Mouse (Mus musculus): Measurements from ENCODE around the gene 4931428F04Rik. TPM values are rescaled to one million over a fixed set of nuclear protein-coding genes. Genes with fewer than 3 reads are reported as not detected.
"Not testable (repeated sequence)": the region's sequence is repeated elsewhere in the genome, so short reads cannot be mapped to it uniquely, and the experiment has no call there.

4931428F04Rik gene
- polyA plus RNA-seq, 1 experiment from 2014 or later: 23.6 TPM

DNA sequence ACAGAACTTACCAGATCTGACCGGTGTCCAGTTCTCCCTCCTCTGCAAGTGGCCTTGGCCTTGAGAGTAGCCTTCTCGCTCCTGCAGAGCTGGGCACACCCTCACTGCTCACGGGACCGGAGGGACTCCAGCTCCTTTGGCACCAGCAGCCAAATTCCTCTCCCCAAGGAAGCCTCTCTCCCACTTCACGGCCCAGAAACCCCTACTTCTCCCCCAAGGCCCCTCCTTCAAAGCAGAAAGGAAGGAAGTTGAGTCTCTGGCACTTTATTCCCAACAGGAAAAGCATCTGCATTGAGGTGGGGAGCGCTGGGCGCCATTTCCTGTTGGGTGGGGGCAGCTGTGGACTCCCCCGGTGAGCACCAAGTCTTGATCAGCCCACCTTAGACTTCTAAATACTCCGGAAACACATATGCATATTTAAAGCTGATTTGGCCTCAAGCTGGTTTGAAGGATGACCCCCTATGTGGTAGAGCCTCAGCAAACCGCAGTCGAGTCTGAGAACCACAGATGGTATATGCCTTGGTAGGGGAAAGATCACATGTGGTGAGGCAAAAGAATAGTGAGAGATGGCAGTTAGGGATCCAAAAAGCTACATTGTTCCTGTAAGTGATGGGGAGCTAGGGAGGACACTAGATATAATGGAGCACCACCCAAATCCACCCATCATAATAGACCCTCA, 6.4 kb upstream of the 4931428F04Rik start, which contains the start of gene Exoc3l:
TSS of gene Exoc3l (minus strand) at position 207 of the 679 bp plus-strand sequence.
- Histone ChIP-seq H3K4me3 (ENCODE audit: low read depth, low read length) (no peak within 1 kb of the TSS), H3K9me3 (replicated peaks; ENCODE audit: control insufficient read depth, low read length) (no peaks in the 10 kb centered on the region), H3K9ac (replicated peaks; ENCODE audit: low read length) (peak within 1 kb of the TSS; percentile 92), H3K4me2 (ENCODE audit: low read depth, low read length) (peak within 1 kb of the TSS; percentile 86; the same call in 1 of the 2 replicates), H3K27ac (replicated peaks; ENCODE audit: low read depth, low read length) (no peak within 1 kb of the TSS; the same call in 1 of the 2 replicates), H3K27me3 (ENCODE audit: control insufficient read depth, insufficient read depth, low read length) (no peaks in the 10 kb centered on the region), H3K36me3 (replicated peaks; ENCODE audit: control insufficient read depth, insufficient read depth, low read depth, low read length) (no peaks in the 10 kb centered on the region; the same call in 1 of the 2 replicates), H3K4me1 (ENCODE audit: control insufficient read depth, insufficient read depth, low read length) (peaks cover 5% of the 10 kb centered on the region)
- DNase-seq (ENCODE audit: low spot score) (no peak), ATAC-seq (replicated peaks; ENCODE audit: insufficient number of reproducible peaks, low FRiP score, low TSS enrichment, low read depth) (no peak)
- 63% methylated on average over 11 of the region's 11 CpGs for WGBS

- no peak overlapping the region for H3K4me2 ChIP-seq (ENCODE audit: low read depth, low read length)
- ATAC-seq (replicated peaks; ENCODE audit: insufficient number of reproducible peaks, low FRiP score, low TSS enrichment, low read depth) (no peak), DNase-seq (ENCODE audit: low spot score) (no peak)
- H3K27ac ChIP-seq (replicated peaks; ENCODE audit: low read depth, low read length): no peak overlapping the region
- peaks cover 5% of the 10 kb centered on the region for H3K4me1 ChIP-seq (ENCODE audit: control insufficient read depth, insufficient read depth, low read length)
- no peak overlapping the region for H3K9ac ChIP-seq (replicated peaks; ENCODE audit: low read length)
- H3K36me3 ChIP-seq (replicated peaks; ENCODE audit: control insufficient read depth, insufficient read depth, low read depth, low read length): no peaks in the 10 kb centered on the region; the same call in 1 of the 2 replicates
- no peak overlapping the region for H3K4me3 ChIP-seq (ENCODE audit: low read depth, low read length)
- no peaks in the 10 kb centered on the region for H3K9me3 ChIP-seq (replicated peaks; ENCODE audit: control insufficient read depth, low read length)
- H3K27me3 ChIP-seq (ENCODE audit: control insufficient read depth, insufficient read depth, low read length): peaks cover 6% of the 10 kb centered on the region
- WGBS: 68% methylated on average over 11 of the region's 11 CpGs
Measured at GRCm38 (mm10) chr8:105295256-105295655, 5.6 kb upstream of the 4931428F04Rik start.

- DNase-seq (ENCODE audit: low spot score): no peak
Measured at GRCm38 (mm10) chr8:105294776-105295175, 5.1 kb upstream of the 4931428F04Rik start.

DNA sequence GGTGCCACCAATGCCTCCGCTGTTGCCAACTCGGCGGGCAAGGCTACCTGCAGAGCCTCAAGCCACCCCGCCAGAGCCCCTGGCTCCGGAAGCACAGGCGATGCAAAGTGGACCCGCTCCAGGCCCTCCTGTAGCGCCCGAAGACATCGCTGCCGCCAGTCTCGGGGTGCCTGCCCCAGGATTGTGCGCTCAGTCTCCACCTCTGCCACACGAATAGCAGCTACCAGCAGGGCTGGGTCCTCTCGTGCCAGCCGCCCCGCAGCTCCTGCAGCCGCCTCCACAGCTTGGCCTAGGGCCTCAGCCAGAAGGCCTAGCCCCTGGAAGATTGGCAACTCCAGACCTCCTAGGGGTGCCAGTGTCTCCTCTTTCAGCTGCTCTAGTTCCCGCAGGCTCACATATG, 3.7 kb upstream of the 4931428F04Rik start:
- Histone ChIP-seq H3K9ac (replicated peaks; ENCODE audit: low read length) (no peak overlapping the region), H3K4me1 (ENCODE audit: control insufficient read depth, insufficient read depth, low read length) (peaks cover 5% of the 10 kb centered on the region; the same call in 1 of the 2 replicates), H3K27me3 (ENCODE audit: control insufficient read depth, insufficient read depth, low read length) (peaks cover 12% of the 10 kb centered on the region), H3K27ac (replicated peaks; ENCODE audit: low read depth, low read length) (no peak overlapping the region), H3K4me2 (ENCODE audit: low read depth, low read length) (no peak overlapping the region), H3K9me3 (replicated peaks; ENCODE audit: control insufficient read depth, low read length) (no peaks in the 10 kb centered on the region), H3K36me3 (replicated peaks; ENCODE audit: control insufficient read depth, insufficient read depth, low read depth, low read length) (no peaks in the 10 kb centered on the region), H3K4me3 (ENCODE audit: low read depth, low read length) (no peak overlapping the region)
- WGBS: 65% methylated on average over 19 of the region's 19 CpGs
- ATAC-seq (replicated peaks; ENCODE audit: insufficient number of reproducible peaks, low FRiP score, low TSS enrichment, low read depth): no peak
- DNase-seq (ENCODE audit: low spot score): no peak

More at GRCm38 (mm10) chr8:105294776-105295175, 5.1 kb upstream of the 4931428F04Rik start:
- Histone ChIP-seq H3K4me3 (ENCODE audit: low read depth, low read length) (no peak overlapping the region), H3K9me3 (replicated peaks; ENCODE audit: control insufficient read depth, low read length) (no peaks in the 10 kb centered on the region), H3K4me2 (ENCODE audit: low read depth, low read length) (no peak overlapping the region), H3K36me3 (replicated peaks; ENCODE audit: control insufficient read depth, insufficient read depth, low read depth, low read length) (no peaks in the 10 kb centered on the region), H3K27me3 (ENCODE audit: control insufficient read depth, insufficient read depth, low read length) (peaks cover 11% of the 10 kb centered on the region), H3K9ac (replicated peaks; ENCODE audit: low read length) (no peak overlapping the region), H3K4me1 (ENCODE audit: control insufficient read depth, insufficient read depth, low read length) (peaks cover 9% of the 10 kb centered on the region), H3K27ac (replicated peaks; ENCODE audit: low read depth, low read length) (no peak overlapping the region)
- no peak for ATAC-seq (replicated peaks; ENCODE audit: insufficient number of reproducible peaks, low FRiP score, low TSS enrichment, low read depth)
- 56% methylated on average over 9 of the region's 9 CpGs for WGBS

DNA sequence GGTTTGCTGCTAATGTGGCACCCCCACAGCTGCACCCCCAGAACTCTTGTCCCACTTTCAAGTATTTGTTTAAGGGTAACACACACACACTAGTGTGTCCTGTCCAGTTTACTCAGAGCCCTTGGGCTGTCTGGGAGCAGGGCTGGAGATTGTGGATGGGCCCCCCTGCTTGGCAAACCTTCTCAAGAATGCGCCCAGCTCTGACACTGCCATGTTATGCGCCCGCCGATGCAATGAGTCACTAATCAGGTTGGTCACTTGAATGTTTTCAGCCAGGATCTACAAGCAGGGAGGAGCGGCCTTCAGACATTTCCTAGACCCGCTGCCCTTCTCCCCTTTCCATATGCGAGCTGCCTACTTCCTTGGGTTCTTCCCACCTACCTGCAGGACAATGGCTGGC, 2.8 kb upstream of the 4931428F04Rik start:
- no peak for ATAC-seq (replicated peaks; ENCODE audit: insufficient number of reproducible peaks, low FRiP score, low TSS enrichment, low read depth)
- WGBS: 78% methylated on average over 7 of the region's 7 CpGs
- Histone ChIP-seq H3K4me3 (ENCODE audit: low read depth, low read length) (no peak overlapping the region), H3K4me2 (ENCODE audit: low read depth, low read length) (no peak overlapping the region), H3K4me1 (ENCODE audit: control insufficient read depth, insufficient read depth, low read length) (peaks cover 5% of the 10 kb centered on the region; the same call in 1 of the 2 replicates), H3K36me3 (replicated peaks; ENCODE audit: control insufficient read depth, insufficient read depth, low read depth, low read length) (no peaks in the 10 kb centered on the region), H3K9ac (replicated peaks; ENCODE audit: low read length) (no peak overlapping the region), H3K27ac (replicated peaks; ENCODE audit: low read depth, low read length) (no peak overlapping the region), H3K27me3 (ENCODE audit: control insufficient read depth, insufficient read depth, low read length) (peaks cover 12% of the 10 kb centered on the region), H3K9me3 (replicated peaks; ENCODE audit: control insufficient read depth, low read length) (no peaks in the 10 kb centered on the region)
- DNase-seq (ENCODE audit: low spot score): no peak

DNA sequence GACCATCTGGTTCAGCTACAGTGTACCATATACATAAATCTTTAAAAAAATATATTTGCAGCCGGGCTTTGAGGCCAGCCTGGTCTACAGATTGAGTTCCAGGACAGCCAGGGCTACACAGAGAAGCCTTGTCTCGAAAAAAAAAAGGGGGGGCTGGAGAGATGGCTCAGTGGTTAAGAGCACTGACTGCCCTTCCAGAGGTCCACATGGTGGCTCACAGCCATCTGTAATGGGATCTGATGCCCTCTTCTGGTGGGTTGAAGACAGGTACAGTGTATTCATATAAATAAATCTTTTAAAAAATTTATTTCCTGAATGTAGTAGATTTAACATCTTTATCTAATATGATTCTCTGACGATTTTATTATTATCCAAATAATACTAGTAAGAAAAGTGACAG, 2.1 kb upstream of the 4931428F04Rik start:
- not testable (repeated sequence) for H3K27ac ChIP-seq (replicated peaks; ENCODE audit: low read depth, low read length); H3K4me2 ChIP-seq (ENCODE audit: low read depth, low read length); H3K9me3 ChIP-seq (replicated peaks; ENCODE audit: control insufficient read depth, low read length); ATAC-seq (replicated peaks; ENCODE audit: insufficient number of reproducible peaks, low FRiP score, low TSS enrichment, low read depth); H3K4me3 ChIP-seq (ENCODE audit: low read depth, low read length); DNase-seq (ENCODE audit: low spot score); H3K36me3 ChIP-seq (replicated peaks; ENCODE audit: control insufficient read depth, insufficient read depth, low read depth, low read length); H3K9ac ChIP-seq (replicated peaks; ENCODE audit: low read length); H3K4me1 ChIP-seq (ENCODE audit: control insufficient read depth, insufficient read depth, low read length)
- H3K27me3 ChIP-seq (ENCODE audit: control insufficient read depth, insufficient read depth, low read length): peaks cover 12% of the 10 kb centered on the region
- 80% methylated on average over 3 of the region's 3 CpGs for WGBS

DNA sequence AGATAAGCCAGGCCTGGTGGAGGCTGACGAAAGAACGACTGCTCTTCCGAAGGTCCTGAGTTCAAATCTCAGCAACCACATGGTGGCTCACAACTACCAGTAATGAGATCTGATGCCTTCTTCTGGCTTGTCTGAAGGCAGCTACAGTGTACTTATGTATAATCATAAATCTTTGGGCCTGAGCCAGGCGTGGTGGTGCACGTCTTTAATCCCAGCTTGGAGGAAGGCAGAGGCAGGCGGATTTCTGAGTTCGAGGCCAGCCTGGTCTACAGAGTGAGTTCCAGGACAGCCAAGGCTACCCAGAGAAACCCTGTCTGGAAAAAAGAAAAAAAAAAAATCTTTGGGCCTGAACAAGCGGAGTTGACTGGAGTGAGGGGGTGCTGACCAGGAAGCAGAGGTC, 1.7 kb upstream of the 4931428F04Rik start:
- WGBS: 85% methylated on average over 8 of the region's 8 CpGs
- H3K4me1 ChIP-seq (ENCODE audit: control insufficient read depth, insufficient read depth, low read length); DNase-seq (ENCODE audit: low spot score); H3K9me3 ChIP-seq (replicated peaks; ENCODE audit: control insufficient read depth, low read length); H3K4me2 ChIP-seq (ENCODE audit: low read depth, low read length); H3K4me3 ChIP-seq (ENCODE audit: low read depth, low read length); H3K27ac ChIP-seq (replicated peaks; ENCODE audit: low read depth, low read length); H3K36me3 ChIP-seq (replicated peaks; ENCODE audit: control insufficient read depth, insufficient read depth, low read depth, low read length); H3K9ac ChIP-seq (replicated peaks; ENCODE audit: low read length); ATAC-seq (replicated peaks; ENCODE audit: insufficient number of reproducible peaks, low FRiP score, low TSS enrichment, low read depth): not testable (repeated sequence)
- peaks cover 12% of the 10 kb centered on the region for H3K27me3 ChIP-seq (ENCODE audit: control insufficient read depth, insufficient read depth, low read length)

DNA sequence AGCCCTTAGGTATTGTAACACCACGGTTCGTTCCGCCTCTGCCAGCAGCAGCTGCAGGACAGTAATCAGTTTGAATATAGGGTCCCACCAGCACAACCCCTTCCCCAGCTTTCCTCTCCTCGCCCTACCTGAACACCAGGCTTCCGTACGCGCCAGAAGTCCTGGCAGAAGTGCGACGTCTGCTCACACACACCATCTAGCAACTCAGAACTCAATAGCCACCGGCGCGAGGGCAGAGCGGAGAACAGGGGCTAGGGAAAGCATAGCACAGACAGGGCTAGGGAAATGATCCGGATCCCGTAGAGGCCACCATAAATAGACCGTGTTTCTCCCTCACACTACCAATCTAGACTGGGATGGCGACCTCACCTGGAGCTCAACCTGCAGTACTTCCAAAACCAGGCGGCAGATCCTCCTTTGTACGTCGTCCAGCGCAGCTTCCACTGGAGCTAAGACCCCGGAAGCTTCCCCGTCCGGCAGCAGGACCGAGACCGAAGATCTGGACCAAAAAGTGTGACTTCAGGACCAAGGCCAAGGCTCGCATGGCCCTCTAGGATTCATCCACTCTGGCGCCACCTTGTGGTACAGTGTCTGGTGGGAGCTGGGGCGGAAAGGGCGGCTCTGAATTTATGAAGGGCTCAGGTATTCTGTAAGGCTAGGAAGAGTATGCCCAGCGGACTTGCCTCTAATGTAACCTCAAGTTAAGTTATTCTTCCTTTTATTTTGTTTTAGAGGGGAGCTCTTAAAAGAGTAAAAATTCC, 1.1 kb upstream of the 4931428F04Rik start:
- DNase-seq (ENCODE audit: low spot score) (peak; percentile 96), ATAC-seq (replicated peaks; ENCODE audit: insufficient number of reproducible peaks, low FRiP score, low TSS enrichment, low read depth) (no peak)
- Histone ChIP-seq H3K9ac (replicated peaks; ENCODE audit: low read length) (no peak overlapping the region), H3K4me2 (ENCODE audit: low read depth, low read length) (peak overlapping the region; percentile 69), H3K27me3 (ENCODE audit: control insufficient read depth, insufficient read depth, low read length) (peaks cover 12% of the 10 kb centered on the region), H3K4me3 (ENCODE audit: low read depth, low read length) (peak overlapping the region; percentile 47), H3K9me3 (replicated peaks; ENCODE audit: control insufficient read depth, low read length) (no peaks in the 10 kb centered on the region), H3K27ac (replicated peaks; ENCODE audit: low read depth, low read length) (no peak overlapping the region), H3K36me3 (replicated peaks; ENCODE audit: control insufficient read depth, insufficient read depth, low read depth, low read length) (no peaks in the 10 kb centered on the region), H3K4me1 (ENCODE audit: control insufficient read depth, insufficient read depth, low read length) (peaks cover 5% of the 10 kb centered on the region; the same call in 1 of the 2 replicates)
- WGBS: 7% methylated on average over 31 of the region's 31 CpGs

All from embryonic facial prominence, embryonic 11.5 days (tissue).